Mouse (Mus musculus): Measurements from ENCODE around the gene Lamb2.
A peak's percentile ranks its signal among the peaks of the same experiment; 100 is the strongest.

The Lamb2 gene

DNA sequence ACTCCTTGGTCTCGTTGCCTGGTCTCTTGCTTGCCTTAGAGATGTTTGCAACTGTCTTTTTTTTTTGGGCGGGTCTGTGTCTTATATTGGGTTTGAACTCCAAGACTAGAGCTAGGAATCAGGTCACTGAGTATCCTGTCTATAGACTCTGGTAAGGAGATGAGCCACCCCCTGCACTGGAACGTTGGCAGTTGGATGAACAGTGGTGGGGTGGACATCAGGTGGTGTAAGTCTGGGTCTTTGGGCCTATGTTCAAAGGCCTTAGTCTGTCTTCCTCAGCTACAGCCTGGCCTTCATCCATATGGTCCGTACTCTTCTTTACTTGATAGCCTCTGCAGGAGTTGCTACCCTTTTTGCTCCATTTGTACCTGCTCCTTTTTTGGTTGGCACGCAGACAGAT, 17.9 kb upstream of the Lamb2 start:
- no peak for DNase-seq

DNA sequence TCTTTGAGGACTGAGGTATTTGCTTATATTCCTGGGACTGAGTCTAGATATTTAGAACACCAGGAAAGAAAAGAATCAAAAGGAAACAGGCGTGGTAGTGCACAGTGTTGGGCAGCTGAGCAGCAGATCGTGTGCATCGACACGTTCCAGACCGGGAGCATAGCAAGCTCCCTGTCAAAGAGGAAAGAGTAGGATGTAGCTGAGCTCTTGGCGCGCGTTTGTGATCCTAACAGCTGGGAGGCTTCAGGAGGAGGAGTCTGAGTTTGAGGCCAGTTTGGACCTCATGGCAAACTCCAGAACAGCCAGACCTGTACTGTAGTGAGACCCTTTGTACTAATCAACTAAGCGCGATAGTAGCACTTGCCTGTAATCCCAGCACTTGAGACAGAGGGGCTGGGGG, 17.3 kb upstream of the Lamb2 start:
- peak in 1 of 2 experiments; percentile 36 for DNase-seq

- no peak for DNase-seq
Observed at GRCm38 (mm10) chr9:108463713-108464112, 15.8 kb upstream of the Lamb2 start.

DNA sequence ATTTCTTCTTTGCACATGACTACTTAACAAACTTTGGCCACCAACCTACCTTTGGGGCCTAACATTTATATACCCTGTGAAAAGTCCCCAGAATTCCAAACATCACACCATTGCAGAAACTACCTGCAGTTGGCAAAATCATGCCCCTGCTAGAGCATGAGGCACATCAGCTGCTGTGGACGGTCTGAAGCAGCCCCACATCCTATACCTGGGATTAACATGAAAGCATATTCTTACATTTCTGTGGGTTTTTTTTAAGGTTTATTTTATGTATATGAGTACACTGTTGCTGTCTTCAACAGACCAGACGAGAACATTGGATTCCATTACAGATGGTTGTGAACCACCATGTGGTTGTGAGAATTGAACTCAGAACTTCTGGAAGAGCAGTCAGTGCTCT, 13.3 kb upstream of the Lamb2 start:
- no peak for DNase-seq

GRCm38 (mm10) chr9:108469430-108469829, 10.1 kb upstream of the Lamb2 start:
- DNase-seq = no peak

GRCm38 (mm10) chr9:108469845-108470244, 9.7 kb upstream of the Lamb2 start:
- no peak for DNase-seq

GRCm38 (mm10) chr9:108474528-108474927, 5.0 kb upstream of the Lamb2 start:
- DNase-seq = no peak

DNA sequence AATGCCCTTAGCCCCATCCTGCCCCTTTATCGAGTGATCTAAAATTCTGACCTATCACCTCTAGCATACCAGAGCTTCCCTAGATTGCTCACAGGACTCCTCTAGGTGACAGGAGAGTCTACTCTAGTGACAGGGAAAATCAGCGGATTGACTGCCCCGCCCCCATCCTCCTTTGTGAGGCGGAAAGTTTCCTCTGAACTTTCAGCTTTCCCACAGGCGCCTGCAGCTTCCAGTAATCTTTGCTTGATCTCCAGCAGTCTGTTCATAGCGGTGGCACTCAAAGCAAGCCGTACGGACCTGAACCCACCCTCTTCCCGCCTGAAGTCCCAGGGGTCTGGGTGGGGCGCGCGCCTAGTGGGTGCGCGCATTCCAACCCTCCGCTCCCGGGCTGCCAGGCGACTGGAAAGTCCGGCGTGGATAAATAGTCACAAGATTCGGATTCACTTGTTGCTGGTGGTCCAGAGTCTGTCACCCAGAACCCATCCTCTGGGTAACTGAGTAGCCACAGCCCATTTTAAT, 839 bp upstream of the Lamb2 start:
- peak; percentile 83 to 86 for DNase-seq

DNA sequence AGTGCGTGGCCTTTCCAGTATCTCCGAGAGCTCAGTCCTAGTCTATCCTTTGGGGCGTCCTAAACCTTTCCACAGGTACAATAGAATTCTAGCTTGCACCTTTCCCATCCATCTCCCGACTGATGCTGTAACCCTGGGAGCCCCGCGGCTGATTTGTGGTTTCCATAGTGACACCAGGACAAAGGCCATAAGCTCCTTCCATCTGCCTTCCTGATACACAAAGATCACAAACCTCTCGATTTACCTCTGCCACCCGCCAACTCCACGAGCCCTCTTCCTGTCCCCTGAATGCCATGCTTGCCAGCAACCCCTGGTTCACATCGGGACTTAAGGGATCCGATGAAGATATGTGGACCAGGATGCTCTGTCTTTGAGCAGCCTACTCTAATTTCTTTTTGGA, 295 bp upstream of the Lamb2 start:
- no peak for DNase-seq

- no peak for DNase-seq
Observed at GRCm38 (mm10) chr9:108480813-108481519, 1.4 kb downstream of the Lamb2 start.

DNA sequence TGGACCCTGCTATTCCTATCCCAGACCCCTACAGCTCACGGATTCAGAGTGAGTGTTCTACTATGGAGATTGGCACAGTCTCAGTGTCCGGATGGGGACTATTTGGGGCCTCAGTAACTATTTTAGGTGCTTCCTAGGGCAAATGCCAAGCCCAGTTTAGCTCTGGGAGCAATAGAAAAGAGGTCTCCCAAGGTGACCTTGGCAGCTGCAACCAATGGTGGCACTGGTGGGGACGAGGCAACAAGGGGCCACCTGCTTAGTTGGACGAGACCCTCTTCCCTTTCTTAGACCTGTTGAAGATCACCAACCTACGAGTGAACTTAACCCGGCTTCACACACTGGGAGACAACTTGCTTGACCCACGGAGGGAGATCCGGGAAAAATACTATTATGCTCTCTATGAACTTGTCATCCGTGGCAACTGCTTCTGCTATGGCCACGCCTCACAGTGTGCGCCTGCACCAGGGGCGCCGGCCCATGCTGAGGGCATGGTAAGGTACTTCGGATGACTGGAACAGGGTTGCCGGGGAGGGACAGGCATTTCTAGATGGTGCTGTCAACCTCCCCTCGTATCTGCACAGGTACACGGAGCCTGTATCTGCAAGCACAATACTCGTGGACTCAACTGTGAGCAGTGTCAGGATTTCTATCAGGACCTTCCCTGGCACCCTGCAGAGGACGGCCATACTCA, 2.1 kb downstream of the Lamb2 start:
- no peak for DNase-seq

GRCm38 (mm10) chr9:108483051-108483790, 3.7 kb downstream of the Lamb2 start:
- no peak for DNase-seq

GRCm38 (mm10) chr9:108484021-108484420, 4.5 kb downstream of the Lamb2 start:
- DNase-seq = no peak

DNA sequence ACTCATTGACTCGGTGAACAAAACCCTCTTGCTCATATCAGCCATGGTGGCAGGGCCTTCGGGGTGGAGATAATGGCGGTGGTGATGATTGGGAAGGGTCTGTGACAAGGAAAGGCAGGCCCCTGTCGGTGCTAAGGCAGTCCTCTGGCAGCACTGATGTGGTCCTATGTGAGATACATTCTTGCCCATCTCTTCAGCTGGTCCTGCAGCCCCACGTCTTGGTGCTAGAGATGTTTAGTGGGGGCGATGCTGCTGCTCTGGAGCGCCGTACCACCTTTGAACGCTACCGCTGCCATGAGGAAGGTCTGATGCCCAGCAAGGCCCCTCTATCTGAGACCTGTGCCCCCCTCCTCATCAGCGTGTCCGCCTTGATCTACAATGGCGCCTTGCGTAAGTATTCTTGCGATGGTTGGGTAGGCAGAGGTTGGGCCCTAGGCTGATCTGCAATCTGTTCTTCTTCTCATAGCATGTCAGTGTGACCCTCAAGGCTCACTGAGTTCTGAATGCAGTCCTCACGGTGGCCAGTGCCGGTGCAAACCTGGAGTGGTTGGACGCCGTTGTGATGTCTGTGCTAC, 5.9 kb downstream of the Lamb2 start:
- DNase-seq = no peak

GRCm38 (mm10) chr9:108486973-108487530, 7.5 kb downstream of the Lamb2 start:
- DNase-seq = no peak

GRCm38 (mm10) chr9:108488403-108488802, 8.9 kb downstream of the Lamb2 start:
- no peak for DNase-seq

DNA sequence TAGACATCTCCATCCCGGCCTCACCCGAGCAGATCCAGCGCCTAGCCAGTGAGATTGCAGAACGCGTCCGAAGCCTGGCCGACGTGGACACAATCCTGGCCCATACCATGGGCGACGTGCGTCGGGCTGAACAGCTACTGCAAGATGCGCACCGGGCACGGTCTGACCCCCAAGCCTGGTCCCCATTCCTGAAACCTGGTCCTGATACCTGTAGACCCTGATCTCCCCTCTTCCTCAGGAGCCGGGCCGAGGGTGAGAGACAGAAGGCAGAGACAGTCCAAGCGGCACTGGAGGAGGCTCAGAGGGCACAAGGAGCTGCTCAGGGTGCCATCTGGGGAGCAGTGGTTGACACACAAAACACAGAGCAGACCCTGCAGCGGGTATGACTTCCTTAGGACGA, 9.7 kb downstream of the Lamb2 start:
- DNase-seq = no peak

GRCm38 (mm10) chr9:108489702-108490558, 10.4 kb downstream of the Lamb2 start:
- no peak for DNase-seq

DNA sequence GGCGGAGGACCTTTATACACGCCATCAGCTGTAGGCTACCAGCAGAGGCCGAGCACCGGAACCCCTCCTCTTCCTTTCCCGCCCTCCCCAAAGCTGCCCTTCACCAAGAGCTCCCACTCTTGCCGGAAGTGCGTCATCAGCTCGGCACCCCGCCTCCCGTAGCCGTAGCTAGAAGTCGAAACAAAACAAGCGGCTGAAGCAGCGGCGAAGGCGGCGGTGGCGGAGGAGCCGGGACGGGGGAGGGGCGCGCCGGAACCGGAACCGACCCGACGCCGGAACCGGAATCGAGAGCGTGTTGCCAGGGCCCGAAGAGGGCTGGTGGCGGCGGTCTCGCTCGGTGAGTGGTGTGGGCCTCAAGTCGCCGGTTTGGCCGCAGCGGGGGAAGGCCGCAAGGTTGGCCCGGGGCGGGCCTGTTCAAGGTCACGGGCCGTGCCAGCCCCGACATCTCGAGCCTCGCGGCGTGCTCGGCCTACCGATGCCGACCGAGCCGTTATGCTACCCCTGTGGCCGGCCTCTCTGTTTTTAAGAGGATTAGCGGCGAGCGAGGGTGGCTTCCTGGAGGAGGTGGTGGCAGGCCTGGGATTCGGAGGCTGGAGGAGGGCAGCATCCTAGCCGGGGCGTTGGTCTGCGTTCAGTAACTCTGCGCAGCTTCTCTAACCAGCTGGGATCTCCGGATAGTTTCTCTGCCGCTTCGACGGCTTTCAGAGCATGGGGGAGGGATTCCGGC, 11.2 kb downstream of the Lamb2 start, which contains the start of gene Usp19:
Gene Usp19 (plus strand): TSS at position 44 of the 727 bp plus-strand sequence.
- peak; percentile 98 for DNase-seq

DNA sequence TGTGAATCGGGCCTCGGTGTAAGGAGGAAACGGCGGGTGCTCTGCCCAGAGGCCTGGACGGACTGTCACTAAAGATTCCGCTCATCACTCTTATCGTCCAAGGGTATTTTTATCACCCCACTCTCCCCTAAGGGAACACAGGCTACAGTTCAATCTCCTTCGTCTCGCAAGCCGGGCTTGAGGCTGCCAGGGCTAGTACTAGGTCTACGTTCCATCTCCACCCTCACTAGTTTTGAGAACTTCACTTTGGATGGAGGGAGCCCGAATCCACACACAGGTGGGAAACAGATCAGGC, 11.7 kb downstream of the Lamb2 start:
- DNase-seq = no peak

DNA sequence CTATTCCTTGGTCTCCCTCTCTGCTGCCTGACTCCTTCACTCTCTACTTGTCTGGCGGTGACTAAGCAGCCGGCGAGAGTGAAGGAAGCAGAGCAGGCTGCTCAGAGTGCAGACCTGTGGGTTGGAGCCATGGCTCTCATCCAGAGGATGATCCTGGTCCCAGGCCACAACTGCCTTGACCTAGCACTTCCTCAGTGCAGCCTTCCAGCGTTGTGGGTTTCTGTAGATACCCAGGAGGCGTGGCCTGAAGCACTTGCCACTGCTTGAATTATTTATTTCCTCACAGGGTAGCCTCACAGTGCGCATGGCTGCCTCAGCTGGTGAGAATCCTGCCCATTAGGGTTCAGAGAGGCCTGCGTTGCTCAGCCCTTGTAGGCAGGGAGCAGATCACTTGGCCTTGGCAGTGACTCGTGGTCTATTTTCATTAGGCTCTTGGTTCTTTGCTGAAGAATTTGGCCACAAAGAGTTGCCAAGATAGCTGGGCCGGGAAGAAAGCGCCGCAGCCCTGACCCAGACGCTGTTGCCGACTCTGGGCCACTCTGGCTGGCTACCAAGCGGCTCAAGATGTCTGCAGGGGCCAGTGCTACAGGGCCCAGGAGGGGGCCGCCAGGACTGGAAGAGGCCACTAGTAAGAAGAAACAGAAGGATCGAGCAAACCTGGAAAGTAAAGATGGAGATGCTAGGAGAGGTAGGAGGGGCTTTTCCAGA, 12.7 kb downstream of the Lamb2 start:
- DNase-seq = peak; percentile 33 to 34
